ENCODE assay signal across 14 mouse cellular contexts in genomic region chr6:38945681-38946080, GRCm38 (mm10).
"Had no signal": no experiment of that assay in that cellular context is flagged by ENCODE, and none has a peak within 500 bp of the region (broad histone marks: within the 10 kb centered on the region; RNA-seq: fewer than 3 reads in every experiment).

No protein-coding gene starts in this region.

- ATAC-seq: liver, postnatal 0 days; midbrain, embryonic 16.5 days had no signal

- H3K27me3 ChIP-seq: liver, embryonic 13.5 days; lung, embryonic 15.5 days; midbrain, embryonic 12.5 days; neural tube, embryonic 13.5 days had no signal

- DNase-seq: kidney, adult 9 months; kidney, postnatal 36 days; liver; liver, embryonic 13.5 days; liver, postnatal 0 days; lung, postnatal 14 days; thymus, postnatal 4 days had no signal

- H3K9ac ChIP-seq: limb, embryonic 12.5 days; liver, embryonic 13.5 days; liver, postnatal 0 days; lung, embryonic 15.5 days; midbrain, embryonic 12.5 days; neural tube, embryonic 13.5 days had no signal

- H3K4me2 ChIP-seq: limb, embryonic 12.5 days; liver, embryonic 13.5 days; lung, embryonic 15.5 days; midbrain, embryonic 12.5 days; neural tube, embryonic 13.5 days had no signal

- H3K4me3 ChIP-seq: limb, embryonic 12.5 days; liver, embryonic 13.5 days; lung, embryonic 15.5 days; midbrain, embryonic 12.5 days; neural tube, embryonic 13.5 days had no signal

- H3K9me3 ChIP-seq: limb, embryonic 12.5 days; liver, embryonic 13.5 days; lung, embryonic 15.5 days; midbrain, embryonic 12.5 days; neural tube, embryonic 13.5 days had no signal

- H3K27ac ChIP-seq: kidney, postnatal 0 days; limb, embryonic 12.5 days; liver, embryonic 13.5 days; lung, embryonic 15.5 days; midbrain, embryonic 12.5 days; neural tube, embryonic 13.5 days; stomach, postnatal 0 days had no signal

- H3K36me3 ChIP-seq: limb, embryonic 12.5 days; liver, embryonic 13.5 days; lung, embryonic 15.5 days; midbrain, embryonic 12.5 days; neural tube, embryonic 13.5 days had no signal

- H3K4me1 ChIP-seq: neural tube, embryonic 13.5 days had no signal
